Mouse (Mus musculus): ENCODE measurements around the gene Clec16a.

GRCm38 (mm10) chr16:10674957-10675356, 129.8 kb downstream of the Clec16a start:
- TF ChIP-seq TCF12 (IDR thresholded peaks at IDR 0.05; ENCODE audit: low read depth, low read length), result no peak
- no peak for TF ChIP-seq CHD2 (IDR thresholded peaks at IDR 0.05; ENCODE audit: low read length)
- no peak for TF ChIP-seq POLR2A (IDR thresholded peaks at IDR 0.05; ENCODE audit: low read depth, low read length)
- TF ChIP-seq CTCF (conservative IDR thresholded peaks at IDR 0.05 in 1 of 2, IDR thresholded peaks at IDR 0.05 in 1 of 2; ENCODE audit: low read depth in 2 of 2, low read length in 2 of 2), result no peak
- TF ChIP-seq MEF2A (IDR thresholded peaks at IDR 0.05; ENCODE audit: borderline replicate concordance, low read depth, low read length), result no peak
- TF ChIP-seq CHD1 (IDR thresholded peaks at IDR 0.05; ENCODE audit: low read depth, low read length), result no peak
- TF ChIP-seq EP300 (IDR thresholded peaks at IDR 0.05; ENCODE audit: low read length), result no peak
- no peak for TF ChIP-seq ETS1 (conservative IDR thresholded peaks at IDR 0.05; ENCODE audit: low read depth, low read length)
- no peak for TF ChIP-seq JUND (conservative IDR thresholded peaks at IDR 0.05; ENCODE audit: low read depth, low read length)
- no peak for TF ChIP-seq MAX (IDR thresholded peaks at IDR 0.05; ENCODE audit: low read length)
- TF ChIP-seq ZNF384 (IDR thresholded peaks at IDR 0.05; ENCODE audit: low read depth, low read length), result no peak
- TF ChIP-seq NRF1 (IDR thresholded peaks at IDR 0.05; ENCODE audit: low read depth, low read length), result no peak
- TF ChIP-seq TBP (conservative IDR thresholded peaks at IDR 0.05; ENCODE audit: low read depth, low read length), result no peak
- TF ChIP-seq ZMIZ1 (IDR thresholded peaks at IDR 0.05; ENCODE audit: low read depth, low read length), result no peak
